ENCODE assay signal across 16 mouse cellular contexts in genomic region chr6:127010021-127010420, GRCm38 (mm10). TPM values are rescaled to one million over a fixed set of nuclear protein-coding genes. Genes with fewer than 3 reads are reported as not detected.
DNase-seq lines count a peak whose midpoint lies in the region.
"Had no signal": no experiment of that assay in that cellular context is flagged by ENCODE, and none has a peak within 500 bp of the region (broad histone marks: within the 10 kb centered on the region; RNA-seq: fewer than 3 reads in every experiment).

No protein-coding gene starts in this region.

- intact Hi-C loops in heart, postnatal 10 days (cut with DNase I), result no loop called here

- DNase-seq in gastrocnemius, adult 8-10 months (ENCODE audit: low spot score in 2 of 2), result peak; percentile 29 to 67
- DNase-seq in gastrocnemius, postnatal 10 days, result no peak
- peak; percentile 10 to 11 for DNase-seq in heart, postnatal 10 days
- no peak for DNase-seq in heart, postnatal 4 days
- peak; percentile 67 for DNase-seq in gastrocnemius, postnatal 25 days
- DNase-seq in layer of hippocampus, postnatal 10 days (ENCODE audit: low spot score in 2 of 2), result no peak
- DNase-seq: adrenal gland, adult 2 months; adrenal gland, postnatal 14 days; cerebellum, adult 11-12 months; cerebellum, adult 8-10 months; cerebellum, postnatal 10 days; cerebellum, postnatal 36 days; embryo, embryonic 11 days; kidney, adult 2 months had no signal

RNA-seq across cellular contexts. Expression of gene Fgf6, which starts 5.4 kb away (rescaled TPM):
- total RNA-seq in gastrocnemius, adult 8-10 months (2022), result 1 to 10 TPM; 2.9 to 4.0 (median 3.2) TPM
- total RNA-seq in gastrocnemius, postnatal 10 days (2021), result 1 to 10 TPM; 5.2 to 9.8 TPM
- total RNA-seq in heart, postnatal 10 days (2021), result under 1 TPM; 0.15 to 0.22 TPM
- under 1 TPM; 0.14 to 0.23 TPM for total RNA-seq in heart, postnatal 4 days (2021)
- 1 to 10 TPM; 3.8 to 5.8 TPM for total RNA-seq in gastrocnemius, postnatal 25 days (2021)
- total RNA-seq in layer of hippocampus, postnatal 10 days (2021), result not detected
- total RNA-seq: adrenal gland, adult 2 months; adrenal gland, postnatal 14 days; hematopoietic stem cell, adult 5-6 weeks; MEL had no signal

Comparison
In these comparisons a context has a peak if more than half of its experiments do, and no peak if none do; other contexts are left out.
1. DNase-seq: peak in gastrocnemius, adult 8-10 months (2 of 2), heart, postnatal 10 days (2 of 2) and gastrocnemius, postnatal 25 days (single experiment); none in gastrocnemius, postnatal 10 days (single experiment), heart, postnatal 4 days (single experiment) and layer of hippocampus, postnatal 10 days (0 of 2).